Mouse (Mus musculus) intestine, postnatal 0 days (tissue): Measurements from ENCODE around the gene Crlf1. TPM values are rescaled to one million over a fixed set of nuclear protein-coding genes. Genes with fewer than 3 reads are reported as not detected.

Experiments used
- ATAC-seq: fragments of 200-750 bp; cut with Nextera tagmentation; 2 replicates; pipeline ENCODE4 v1.8.0; 2017; ENCODE audit warnings: mild to moderate bottlenecking, moderate TSS enrichment, moderate library complexity
- H3K27ac ChIP-seq: fragments of 300-500 bp; sonication (generic); 2 replicates; pipeline ENCODE4 v1.5.1; 2014; ENCODE audit warnings: mild to moderate bottlenecking, low read depth, low read length, moderate library complexity
- H3K27me3 ChIP-seq: fragments of 300-500 bp; sonication (generic); replicated peaks from 2 replicates; pipeline ENCODE4 v1.6.1; 2014; ENCODE audit warnings: low read length, mixed read lengths; ENCODE audit not compliant: control insufficient read depth, insufficient read depth
- H3K36me3 ChIP-seq: fragments of 300-500 bp; sonication (generic); 2 replicates; pipeline ENCODE4 v1.6.1; 2014; ENCODE audit warnings: mild to moderate bottlenecking, moderate library complexity; ENCODE audit not compliant: control insufficient read depth, insufficient read depth
- H3K4me1 ChIP-seq: fragments of 300-500 bp; sonication (generic); replicated peaks from 2 replicates; pipeline ENCODE4 v1.6.1; 2014; ENCODE audit warnings: antibody characterized with exemption, low read length, mixed read lengths; ENCODE audit not compliant: control insufficient read depth, insufficient read depth
- H3K4me2 ChIP-seq: fragments of 300-500 bp; sonication (generic); replicated peaks from 2 replicates; pipeline ENCODE4 v1.6.1; 2014; ENCODE audit warnings: low read depth, mild to moderate bottlenecking, moderate library complexity
- H3K4me3 ChIP-seq: fragments of 300-500 bp; sonication (generic); 2 replicates; pipeline ENCODE4 v1.5.1; 2014; ENCODE audit warnings: low read depth, low read length
- H3K9ac ChIP-seq: fragments of 300-500 bp; sonication (generic); 2 replicates; pipeline ENCODE4 v1.6.1; 2014; ENCODE audit warnings: mild to moderate bottlenecking, low read depth, low read length
- H3K9me3 ChIP-seq: fragments of 300-500 bp; sonication (generic); 2 replicates; pipeline ENCODE4 v1.6.1; 2016; ENCODE audit warnings: mixed run types; ENCODE audit not compliant: control insufficient read depth
- CTCF ChIP-seq: sonication (generic); IDR thresholded peaks from 2 replicates; pipeline ENCODE4 v1.5.1; 2016; ENCODE audit warnings: low read depth, mild to moderate bottlenecking, control low read depth, antibody characterized with exemption, moderate library complexity
- WGBS: fragments of 180-500 bp; shearing (Covaris S2); extraction: QIAGEN DNeasy Blood & Tissue Kit; methylation state at CpG from one replicate; pipeline ENCODE4 v1.1.7; 2014; 5-methylcytosine and 5-hydroxymethylcytosine counted together
- polyA plus RNA-seq: library from polyadenylated mRNA; unstranded; fragments of >200 nt; fragmentation: Nextera tagmentation; extraction: Ambion mirVana; gene quantifications from 2 replicates; pipeline ENCODE4 v1.2.1, GENCODE M21; 2015

Crlf1 gene
- polyA plus RNA-seq, 1 experiment from 2014 or later = 0.81 TPM

GRCm38 (mm10) chr8:70466771-70467170 is 26.2 kb upstream of the Crlf1 start:
- no peak for ATAC-seq
- TF ChIP-seq CTCF = no peak
- H3K9me3 ChIP-seq = no peaks in the 10 kb centered on the region
- no peak overlapping the region for H3K27ac ChIP-seq
- no peak overlapping the region for H3K9ac ChIP-seq
- peaks cover 5% of the 10 kb centered on the region for H3K4me1 ChIP-seq
- no peak overlapping the region for H3K4me2 ChIP-seq
- H3K36me3 ChIP-seq = peaks cover 7% of the 10 kb centered on the region; the same call in 1 of the 2 replicates
- H3K27me3 ChIP-seq = no peaks in the 10 kb centered on the region
- H3K4me3 ChIP-seq = no peak overlapping the region
- 53% methylated on average over 11 of the region's 11 CpGs for WGBS

GRCm38 (mm10) chr8:70467229-70467725 is 25.7 kb upstream of the Crlf1 start:
- H3K9me3 ChIP-seq = no peaks in the 10 kb centered on the region
- no peak overlapping the region for H3K27ac ChIP-seq
- H3K4me1 ChIP-seq = peaks cover 5% of the 10 kb centered on the region
- H3K36me3 ChIP-seq = peaks cover 7% of the 10 kb centered on the region; the same call in 1 of the 2 replicates
- no peak for TF ChIP-seq CTCF
- no peak overlapping the region for H3K9ac ChIP-seq
- 59% methylated on average over 5 of the region's 5 CpGs for WGBS
- no peaks in the 10 kb centered on the region for H3K27me3 ChIP-seq
- no peak overlapping the region for H3K4me3 ChIP-seq
- ATAC-seq = no peak
- H3K4me2 ChIP-seq = no peak overlapping the region

DNA sequence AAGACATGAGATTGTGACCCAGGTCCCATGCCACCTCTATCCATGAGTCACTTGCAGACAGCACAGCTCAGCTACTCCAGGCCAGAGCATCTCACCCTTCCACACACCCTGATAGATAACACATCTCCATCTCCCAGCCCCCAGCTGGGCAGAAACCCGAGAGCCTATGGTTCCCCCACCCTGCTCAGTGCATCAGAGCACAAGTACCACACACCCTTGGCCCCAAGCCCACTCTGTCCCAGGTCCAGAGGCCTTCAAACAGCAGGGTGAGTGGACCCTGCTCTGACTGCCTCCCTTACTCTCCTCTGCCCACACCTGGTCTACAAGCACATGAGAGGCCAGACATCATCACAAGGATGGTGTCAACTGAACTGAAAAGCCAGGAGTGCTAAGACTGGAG is 25.1 kb upstream of the Crlf1 start:
- H3K4me2 ChIP-seq = no peak overlapping the region
- H3K27ac ChIP-seq = no peak overlapping the region
- H3K36me3 ChIP-seq = peaks cover 7% of the 10 kb centered on the region; the same call in 1 of the 2 replicates
- WGBS = 57% methylated on average over 1 of the region's 1 CpGs
- H3K9ac ChIP-seq = no peak overlapping the region
- peaks cover 5% of the 10 kb centered on the region for H3K4me1 ChIP-seq
- ATAC-seq = no peak
- no peak for TF ChIP-seq CTCF
- no peak overlapping the region for H3K4me3 ChIP-seq
- no peaks in the 10 kb centered on the region for H3K27me3 ChIP-seq
- H3K9me3 ChIP-seq = no peaks in the 10 kb centered on the region

DNA sequence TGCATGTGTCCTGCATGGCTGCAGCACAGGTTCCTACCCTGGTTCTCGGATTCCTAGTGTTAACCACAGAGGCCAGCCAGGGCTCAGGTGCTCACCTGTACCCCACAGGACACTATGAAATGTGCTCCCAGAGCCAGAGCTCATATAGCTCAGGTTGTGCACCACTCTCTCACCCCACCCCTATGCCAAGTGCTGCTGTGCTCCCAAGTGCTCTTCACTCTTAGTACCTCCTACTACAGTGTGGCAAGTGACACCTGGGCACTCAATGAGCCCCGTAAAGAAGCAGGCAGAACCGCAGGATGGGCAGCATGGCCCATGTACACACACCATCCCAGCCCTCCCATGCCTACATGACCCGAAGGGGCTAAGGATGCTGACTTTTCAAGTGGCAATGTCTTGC is 24.2 kb upstream of the Crlf1 start:
- no peak for TF ChIP-seq CTCF
- no peak for ATAC-seq
- no peaks in the 10 kb centered on the region for H3K27me3 ChIP-seq

GRCm38 (mm10) chr8:70469295-70469916 is 23.6 kb upstream of the Crlf1 start:
- peaks cover 5% of the 10 kb centered on the region for H3K4me1 ChIP-seq
- peaks cover 7% of the 10 kb centered on the region; the same call in 1 of the 2 replicates for H3K36me3 ChIP-seq
- peak; percentile 71 for ATAC-seq
- H3K27me3 ChIP-seq = no peaks in the 10 kb centered on the region
- TF ChIP-seq CTCF = no peak
- no peaks in the 10 kb centered on the region for H3K9me3 ChIP-seq
- H3K4me3 ChIP-seq = no peak overlapping the region
- peak overlapping the region; percentile 37 for H3K4me2 ChIP-seq
- H3K27ac ChIP-seq = peak overlapping the region; percentile 60
- no peak overlapping the region for H3K9ac ChIP-seq
- 28% methylated on average over 10 of the region's 10 CpGs for WGBS

More for the DNA sequence above, 24.2 kb upstream of the Crlf1 start:
- Histone ChIP-seq H3K4me3 (no peak overlapping the region), H3K27ac (no peak overlapping the region), H3K36me3 (peaks cover 7% of the 10 kb centered on the region; the same call in 1 of the 2 replicates), H3K9me3 (no peaks in the 10 kb centered on the region), H3K9ac (no peak overlapping the region), H3K4me2 (no peak overlapping the region), H3K4me1 (peaks cover 5% of the 10 kb centered on the region)
- 85% methylated on average over 4 of the region's 4 CpGs for WGBS

DNA sequence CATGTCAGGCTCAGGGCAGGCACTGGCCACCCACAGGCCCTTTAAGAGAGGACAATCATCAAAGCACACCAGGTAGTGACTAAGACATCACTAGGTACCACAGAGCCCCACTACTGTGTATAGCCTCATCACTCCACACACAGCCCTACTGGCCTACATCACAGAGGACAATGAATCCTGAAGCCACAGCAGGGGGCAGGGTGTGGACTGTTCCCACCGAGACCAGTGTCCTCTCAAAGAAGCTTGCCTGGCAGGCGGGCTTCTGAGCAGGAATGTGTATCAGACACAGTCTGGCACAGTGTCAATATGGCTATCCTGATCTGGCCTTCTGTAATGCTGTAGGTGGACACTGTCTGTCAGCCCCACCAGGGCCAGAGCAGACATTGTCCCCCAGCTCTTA is 23.0 kb upstream of the Crlf1 start:
- Histone ChIP-seq H3K27ac (peak overlapping the region; percentile 60; the same call in 1 of the 2 replicates), H3K9me3 (no peaks in the 10 kb centered on the region), H3K9ac (no peak overlapping the region), H3K4me2 (peak overlapping the region; percentile 37), H3K36me3 (peaks cover 7% of the 10 kb centered on the region; the same call in 1 of the 2 replicates), H3K4me3 (no peak overlapping the region), H3K27me3 (no peaks in the 10 kb centered on the region), H3K4me1 (peaks cover 5% of the 10 kb centered on the region)
- ATAC-seq = no peak
- WGBS = 63% methylated on average over 2 of the region's 2 CpGs
- 0 out of 2 replicates have a peak, but pooled peaks have one; percentile 6 for TF ChIP-seq CTCF
